Mouse (Mus musculus) intestine, embryonic 16.5 days (tissue): Measurements from ENCODE around the gene Car15. TPM values are rescaled to one million over a fixed set of nuclear protein-coding genes. Genes with fewer than 3 reads are reported as not detected.
A peak's percentile ranks its signal among the peaks of the same experiment; 100 is the strongest.

Source experiments
- ATAC-seq: fragments of 200-750 bp; cut with Nextera tagmentation; 2 replicates; pipeline ENCODE4 v1.8.0; 2017; ENCODE audit warnings: moderate TSS enrichment, moderate library complexity
- H3K27ac ChIP-seq: fragments of 300-500 bp; sonication (generic); 2 replicates; pipeline ENCODE4 v1.5.1; 2014; ENCODE audit warnings: mild to moderate bottlenecking, low read length
- H3K27me3 ChIP-seq: fragments of 300-500 bp; sonication (generic); replicated peaks from 2 replicates; pipeline ENCODE4 v1.6.1; 2014; ENCODE audit warnings: low read length, control low read depth, mixed read lengths; ENCODE audit not compliant: control insufficient read depth, insufficient read depth
- H3K36me3 ChIP-seq: fragments of 300-500 bp; sonication (generic); 2 replicates; pipeline ENCODE4 v1.6.1; 2014; ENCODE audit warnings: low read length, control low read depth; ENCODE audit not compliant: control insufficient read depth, insufficient read depth
- H3K4me1 ChIP-seq: fragments of 300-500 bp; sonication (generic); 2 replicates; pipeline ENCODE4 v1.6.1; 2014; ENCODE audit warnings: low read length, control low read depth, mixed read lengths; ENCODE audit not compliant: control insufficient read depth, insufficient read depth
- H3K4me2 ChIP-seq: fragments of 300-500 bp; sonication (generic); 2 replicates; pipeline ENCODE4 v1.6.1; 2014; ENCODE audit warnings: low read depth, low read length, control low read depth
- H3K4me3 ChIP-seq: fragments of 300-500 bp; sonication (generic); 2 replicates; pipeline ENCODE4 v1.5.1; 2014; ENCODE audit warnings: mild to moderate bottlenecking, low read length
- H3K9ac ChIP-seq: fragments of 300-500 bp; sonication (generic); 2 replicates; pipeline ENCODE4 v1.6.1; 2014; ENCODE audit warnings: low read depth, low read length
- H3K9me3 ChIP-seq: fragments of 300-500 bp; sonication (generic); 2 replicates; pipeline ENCODE4 v1.6.1; 2016; ENCODE audit warnings: low read length, control low read depth; ENCODE audit not compliant: control insufficient read depth
- whole genome bisulfite sequencing: fragments of 180-500 bp; shearing (Covaris S2); extraction: QIAGEN DNeasy Blood & Tissue Kit; methylation state at CpG from one replicate; pipeline ENCODE4 v1.1.7; 2014; 5-methylcytosine and 5-hydroxymethylcytosine counted together
- polyA plus RNA-seq: library from polyadenylated mRNA; unstranded; fragments of >200 nt; fragmentation: Nextera tagmentation; extraction: Ambion mirVana; gene quantifications from 2 replicates; pipeline ENCODE4 v1.2.1, GENCODE M21; 2015

Gene Car15
- polyA plus RNA-seq, 1 experiment from 2014 or later = 1.2 TPM

DNA sequence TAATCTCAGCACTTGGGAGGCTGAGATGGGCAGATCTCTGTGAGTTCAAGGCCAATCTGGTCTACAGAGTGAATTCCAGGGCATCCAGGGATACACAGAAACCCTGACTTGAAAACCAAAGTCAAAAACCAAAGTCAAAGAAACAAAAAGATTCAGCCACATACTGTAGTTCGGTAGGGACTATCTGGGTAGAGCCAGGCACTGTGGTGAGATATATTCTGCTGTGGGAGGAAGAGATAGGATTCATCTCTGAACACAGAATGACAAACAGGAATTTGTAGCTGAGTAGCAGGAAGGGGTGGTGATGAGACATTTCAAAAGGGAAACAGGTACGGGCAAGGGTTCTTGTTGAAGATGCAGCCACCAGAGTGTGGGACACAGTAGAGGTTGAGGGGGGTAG is 9.9 kb downstream of the Car15 start:
- 84% methylated on average over 2 of the region's 2 CpGs for WGBS
- Histone ChIP-seq H3K9me3 (no peaks in the 10 kb centered on the region), H3K36me3 (no peaks in the 10 kb centered on the region)

DNA sequence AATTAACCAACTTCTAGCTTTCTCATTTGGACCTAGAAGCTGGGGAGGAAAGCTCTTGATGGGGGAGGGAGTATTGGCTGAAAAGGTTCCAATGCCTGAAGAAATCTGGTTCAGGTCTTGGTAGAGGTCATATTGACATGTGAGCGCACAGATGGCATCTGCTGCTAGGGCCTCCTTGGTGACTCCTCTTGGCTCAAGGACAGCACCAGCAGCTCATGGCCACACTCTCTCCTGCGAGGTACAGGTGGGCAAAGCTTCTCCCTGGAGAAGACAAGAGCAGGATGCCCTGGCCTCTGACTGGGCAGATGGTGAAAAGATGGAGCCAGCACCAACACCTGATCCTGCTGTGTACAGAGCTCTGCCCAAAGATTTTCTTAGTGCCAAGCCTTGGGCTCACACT is 11.7 kb downstream of the Car15 start:
- Histone ChIP-seq H3K4me2 (no peak overlapping the region), H3K27me3 (peaks cover 8% of the 10 kb centered on the region), H3K4me1 (no peaks in the 10 kb centered on the region), H3K27ac (no peak overlapping the region), H3K36me3 (no peaks in the 10 kb centered on the region), H3K4me3 (no peak overlapping the region), H3K9ac (no peak overlapping the region), H3K9me3 (no peaks in the 10 kb centered on the region)
- ATAC-seq = no peak
- WGBS = 76% methylated on average over 2 of the region's 2 CpGs

More for the DNA sequence above, 9.9 kb downstream of the Car15 start:
- H3K4me1 ChIP-seq = peaks cover 4% of the 10 kb centered on the region
- peaks cover 25% of the 10 kb centered on the region for H3K27me3 ChIP-seq
- no peak overlapping the region for H3K4me3 ChIP-seq
- no peak overlapping the region for H3K9ac ChIP-seq
- no peak for ATAC-seq
- H3K27ac ChIP-seq = no peak overlapping the region
- no peak overlapping the region for H3K4me2 ChIP-seq

DNA sequence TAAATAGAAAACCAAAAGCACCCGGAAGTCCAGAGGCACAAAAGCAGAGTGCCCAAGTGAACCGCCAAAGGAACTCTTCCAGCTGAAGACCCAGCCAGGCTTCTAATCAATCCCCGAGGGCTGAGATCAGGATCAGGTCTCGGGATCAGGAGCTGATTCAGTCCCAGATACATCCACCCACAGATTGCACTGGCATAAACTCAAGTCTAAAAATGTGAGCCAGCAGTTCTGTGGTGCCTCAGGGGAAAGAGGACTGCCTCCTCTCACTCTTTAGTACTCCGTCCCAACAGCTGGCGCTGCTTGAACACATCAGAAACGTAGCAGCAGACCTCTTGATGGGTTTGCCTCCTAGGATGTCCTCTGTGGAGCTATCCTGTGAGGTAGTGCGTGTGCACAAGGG is 21.6 kb downstream of the Car15 start:
- H3K9me3 ChIP-seq = no peaks in the 10 kb centered on the region
- H3K36me3 ChIP-seq = no peaks in the 10 kb centered on the region
- H3K4me1 ChIP-seq = peaks cover 11% of the 10 kb centered on the region
- H3K27me3 ChIP-seq = no peaks in the 10 kb centered on the region; the same call in none of the 2 replicates
- 87% methylated on average over 8 of the region's 8 CpGs for WGBS
- H3K27ac ChIP-seq = no peak overlapping the region
- no peak overlapping the region for H3K4me3 ChIP-seq
- H3K9ac ChIP-seq = no peak overlapping the region
- H3K4me2 ChIP-seq = no peak overlapping the region
- no peak for ATAC-seq

DNA sequence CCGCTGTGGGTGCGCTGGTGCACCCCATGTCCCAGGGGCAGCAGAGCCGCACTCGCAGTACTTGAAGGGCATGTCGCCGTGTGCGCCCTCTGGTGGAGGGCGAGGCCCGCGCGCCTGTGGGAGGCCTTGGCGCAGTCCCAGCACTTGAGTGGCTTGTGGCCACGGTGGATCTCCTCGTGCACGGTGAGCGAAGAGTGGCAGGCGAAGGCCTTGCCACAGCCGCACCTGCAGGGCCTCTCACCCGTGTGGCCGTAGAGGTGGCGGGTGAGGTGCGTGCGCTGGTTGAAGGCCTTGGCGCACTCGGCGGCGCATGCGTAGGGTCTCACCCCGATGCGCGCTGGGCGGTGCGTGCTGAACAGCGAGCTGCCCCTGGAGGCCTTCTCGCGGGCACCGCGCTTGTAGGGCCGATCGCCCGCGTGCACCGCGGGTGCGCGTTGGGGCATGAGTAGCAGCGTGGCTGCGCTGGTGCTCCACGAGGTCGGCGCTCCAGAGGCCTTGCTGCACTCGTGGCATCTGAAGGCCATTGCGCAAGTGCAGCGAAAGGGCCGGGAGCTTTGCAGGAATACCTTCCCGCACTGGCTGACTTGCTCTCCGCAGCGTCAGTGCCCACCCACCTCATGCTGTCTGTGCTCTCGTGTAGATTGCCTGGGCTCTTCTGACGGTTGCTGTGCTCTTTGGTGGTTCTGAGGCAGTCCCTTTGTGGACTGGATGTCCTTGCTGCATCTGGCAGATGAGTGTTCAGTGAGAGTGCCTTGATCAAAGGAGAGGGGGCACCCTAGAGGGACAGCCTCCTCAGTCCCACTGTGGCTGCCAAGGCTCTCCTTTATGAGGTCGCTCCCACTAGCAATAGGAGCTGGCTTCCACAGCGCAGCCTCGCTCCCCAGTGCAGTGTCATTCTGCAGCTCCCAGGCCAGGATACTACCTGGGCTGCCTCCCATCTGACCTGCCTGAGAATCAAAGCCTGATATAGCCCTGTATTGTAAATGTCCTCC is 22.5 kb downstream of the Car15 start:
- H3K27me3 ChIP-seq = no peaks in the 10 kb centered on the region; the same call in none of the 2 replicates
- H3K4me3 ChIP-seq = peak overlapping the region; percentile 60
- H3K27ac ChIP-seq = 0 out of 2 replicates have a peak overlapping the region, but pooled peaks have one; percentile 6
- H3K36me3 ChIP-seq = no peaks in the 10 kb centered on the region
- H3K4me1 ChIP-seq = peaks cover 11% of the 10 kb centered on the region
- no peaks in the 10 kb centered on the region for H3K9me3 ChIP-seq
- H3K4me2 ChIP-seq = peak overlapping the region; percentile 96
- 3% methylated on average over 63 of the region's 63 CpGs for WGBS
- peak overlapping the region; percentile 75 for H3K9ac ChIP-seq
- peak; percentile 90 for ATAC-seq

DNA sequence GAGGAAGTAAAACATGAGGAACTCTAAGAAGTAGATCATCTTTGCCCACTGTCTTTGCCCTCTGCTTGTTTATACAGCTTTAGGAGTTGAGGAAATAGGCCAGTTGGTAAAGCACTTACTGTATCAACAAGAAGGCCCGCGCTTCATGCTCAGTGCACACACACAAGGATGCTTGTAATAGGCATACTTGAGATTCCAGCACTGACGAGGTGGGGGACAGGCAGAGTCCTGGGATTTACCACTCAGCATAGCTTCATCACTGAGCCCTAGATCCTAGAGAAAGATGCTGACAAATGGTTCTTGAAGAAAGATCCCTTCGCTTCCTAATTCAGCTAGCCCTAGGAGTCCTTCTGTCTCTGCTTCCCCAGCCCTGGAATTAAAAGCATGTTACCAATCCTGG is 25.0 kb downstream of the Car15 start:
- H3K36me3 ChIP-seq = no peaks in the 10 kb centered on the region
- no peak overlapping the region for H3K27ac ChIP-seq
- peaks cover 5% of the 10 kb centered on the region for H3K27me3 ChIP-seq
- H3K4me1 ChIP-seq = peaks cover 19% of the 10 kb centered on the region
- H3K9me3 ChIP-seq = no peaks in the 10 kb centered on the region
- no peak overlapping the region for H3K4me3 ChIP-seq
- WGBS = 42% methylated on average over 4 of the region's 4 CpGs
- H3K9ac ChIP-seq = no peak overlapping the region
- H3K4me2 ChIP-seq = no peak overlapping the region
- ATAC-seq = no peak

DNA sequence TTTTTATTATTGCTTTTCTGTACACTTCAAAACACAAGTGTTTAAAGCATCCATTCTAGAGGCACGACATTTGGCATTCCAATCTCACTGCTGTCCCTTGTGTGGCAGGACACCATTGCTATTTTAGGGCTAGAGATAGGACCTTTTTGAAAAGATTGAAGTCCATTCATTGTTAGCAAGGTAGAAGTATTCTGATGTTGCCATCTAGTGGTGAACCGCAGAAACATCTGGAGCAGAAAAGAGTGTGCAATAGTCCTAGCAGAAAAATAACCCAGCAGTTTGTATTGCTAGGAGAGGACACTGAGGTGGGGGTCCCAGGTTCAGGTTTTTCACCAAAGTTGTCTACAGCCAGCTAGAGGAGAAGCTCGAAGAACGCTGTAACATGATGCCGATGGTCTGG is 26.0 kb downstream of the Car15 start:
- no peaks in the 10 kb centered on the region for H3K9me3 ChIP-seq
- no peak for ATAC-seq
- no peak overlapping the region for H3K9ac ChIP-seq
- H3K27me3 ChIP-seq = peaks cover 8% of the 10 kb centered on the region
- no peaks in the 10 kb centered on the region for H3K36me3 ChIP-seq
- 6% methylated on average over 5 of the region's 5 CpGs for WGBS
- no peak overlapping the region for H3K4me2 ChIP-seq
- H3K4me3 ChIP-seq = no peak overlapping the region
- no peak overlapping the region for H3K27ac ChIP-seq
- H3K4me1 ChIP-seq = peaks cover 27% of the 10 kb centered on the region

DNA sequence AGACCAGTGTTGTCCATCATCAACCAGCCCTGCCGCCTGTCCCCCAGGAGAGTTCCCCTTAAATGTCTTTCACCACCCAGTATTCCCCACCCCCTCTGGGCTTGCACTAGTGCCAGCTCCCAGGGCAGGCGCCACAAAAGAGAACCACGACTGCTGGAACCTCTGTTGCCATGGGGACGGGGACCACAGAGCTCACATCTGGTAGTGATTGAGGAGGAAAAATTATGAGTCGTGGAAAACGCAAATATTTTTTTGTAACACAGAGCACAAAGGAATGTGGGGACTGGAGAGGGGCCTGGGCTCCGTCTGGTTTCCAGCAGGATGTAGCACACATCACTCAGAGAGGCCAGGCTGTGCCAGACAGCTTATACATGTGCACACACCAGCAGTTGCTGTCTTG is 28.5 kb downstream of the Car15 start:
- no peak overlapping the region for H3K9ac ChIP-seq
- H3K27ac ChIP-seq = 0 out of 2 replicates have a peak overlapping the region, but pooled peaks have one; percentile 24
- peaks cover 19% of the 10 kb centered on the region for H3K27me3 ChIP-seq
- H3K4me3 ChIP-seq = no peak overlapping the region
- peaks cover 34% of the 10 kb centered on the region for H3K4me1 ChIP-seq
- 18% methylated on average over 7 of the region's 7 CpGs for WGBS
- peak; percentile 21 for ATAC-seq
- no peak overlapping the region for H3K4me2 ChIP-seq
- peaks cover 2% of the 10 kb centered on the region; the same call in 1 of the 2 replicates for H3K36me3 ChIP-seq
- H3K9me3 ChIP-seq = no peaks in the 10 kb centered on the region

DNA sequence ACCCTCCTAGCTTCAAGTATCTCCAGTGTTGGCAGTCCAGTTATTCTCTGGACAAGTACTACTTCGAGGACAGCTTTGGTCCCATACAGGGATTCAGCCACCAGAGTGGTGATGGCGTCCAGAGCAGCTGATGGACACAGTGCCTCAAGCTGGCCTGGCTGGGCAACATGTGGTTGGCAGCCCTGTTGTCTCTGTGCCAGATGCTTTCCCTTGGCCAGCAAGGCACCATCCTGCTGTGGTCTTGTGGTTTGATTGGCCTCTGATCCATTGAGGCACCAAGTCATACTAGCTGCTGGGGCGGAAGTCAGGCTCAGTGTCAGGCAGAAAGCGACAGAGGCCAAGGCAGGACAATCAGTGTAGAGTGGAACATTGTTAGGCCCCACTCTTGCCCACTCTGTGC is 29.0 kb downstream of the Car15 start:
- Histone ChIP-seq H3K4me3 (no peak overlapping the region), H3K9ac (no peak overlapping the region), H3K36me3 (peaks cover 2% of the 10 kb centered on the region; the same call in 1 of the 2 replicates), H3K9me3 (no peaks in the 10 kb centered on the region), H3K27ac (peak overlapping the region; percentile 58), H3K4me1 (peaks cover 39% of the 10 kb centered on the region), H3K27me3 (peaks cover 23% of the 10 kb centered on the region), H3K4me2 (no peak overlapping the region)
- 85% methylated on average over 4 of the region's 4 CpGs for WGBS
- ATAC-seq = no peak

DNA sequence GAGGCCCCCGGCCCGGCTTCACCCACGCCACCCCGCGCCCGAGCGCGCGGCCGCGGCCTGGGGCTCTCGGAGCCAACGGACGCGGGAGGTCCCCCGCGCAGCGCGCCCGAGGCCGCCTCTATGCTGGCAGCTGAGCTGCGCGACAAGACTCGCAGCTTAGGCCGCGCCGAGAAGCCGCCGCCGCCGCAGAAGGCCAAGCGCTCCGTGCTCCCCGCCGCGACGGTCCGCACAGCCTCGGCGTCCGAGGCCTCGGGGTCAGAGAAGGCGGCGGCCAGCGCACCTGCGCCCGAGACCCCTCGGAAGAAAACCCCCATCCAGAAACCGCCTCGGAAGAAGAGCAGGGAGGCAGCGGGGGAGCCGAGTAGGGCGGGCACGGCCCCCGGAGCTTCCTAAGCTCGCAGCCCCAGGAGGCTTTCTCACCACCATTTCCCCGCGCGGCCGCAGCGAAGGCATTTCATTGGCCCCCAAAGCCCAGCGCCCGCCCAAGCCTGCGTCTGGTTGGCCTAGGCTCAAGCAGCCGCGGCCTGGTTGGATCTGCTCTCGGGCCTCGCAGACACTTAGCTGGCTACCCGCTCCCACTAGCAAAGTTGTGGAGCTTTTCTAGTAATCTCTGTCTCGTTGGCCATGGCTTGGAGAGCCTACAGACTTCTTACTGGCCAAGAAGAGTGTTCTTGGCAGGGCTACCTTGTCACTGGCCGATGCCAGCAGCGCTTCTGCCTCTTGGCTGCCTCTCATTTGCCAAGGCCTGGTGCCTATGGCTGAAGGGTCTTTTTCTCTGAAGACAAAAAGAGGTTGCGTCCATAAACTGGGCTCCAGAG is 30.8 kb downstream of the Car15 start:
- WGBS = 8% methylated on average over 72 of the region's 73 CpGs
- Histone ChIP-seq H3K27me3 (peaks cover 37% of the 10 kb centered on the region), H3K27ac (peak overlapping the region; percentile 45; the same call in 1 of the 2 replicates), H3K9me3 (no peaks in the 10 kb centered on the region), H3K4me3 (peak overlapping the region; percentile 55), H3K4me2 (peak overlapping the region; percentile 97), H3K9ac (peak overlapping the region; percentile 72), H3K4me1 (peaks cover 57% of the 10 kb centered on the region), H3K36me3 (peaks cover 6% of the 10 kb centered on the region; the same call in 1 of the 2 replicates)
- peak; percentile 83 for ATAC-seq
